Mouse (Mus musculus): Measurements from ENCODE around the gene Myh14.

DNA sequence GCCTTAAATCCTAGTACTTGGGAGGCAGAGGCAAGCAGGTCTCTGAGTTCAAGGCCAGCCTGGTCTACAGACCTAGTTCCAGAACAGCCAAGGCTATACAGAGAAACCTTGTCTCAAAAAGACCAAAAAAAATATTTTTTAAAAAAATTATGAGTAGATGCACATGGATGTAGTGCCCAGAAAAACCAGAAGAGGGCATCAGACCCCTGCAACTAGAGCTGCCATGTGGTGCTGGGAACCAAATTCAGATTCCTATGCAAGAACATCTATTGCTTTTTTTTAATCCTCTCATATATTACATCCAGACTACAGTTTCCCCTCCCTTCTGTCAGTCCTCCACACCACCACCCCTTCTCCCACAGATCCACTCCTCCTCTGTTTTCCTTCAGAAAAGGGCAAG lies 35.7 kb upstream of the Myh14 start:
- no peak for TF ChIP-seq POLR2A (IDR thresholded peaks at IDR 0.05; ENCODE audit: control insufficient read depth, extremely low read depth, insufficient read depth, low read length, poor library complexity)
- TF ChIP-seq CTCF (IDR thresholded peaks at IDR 0.05; ENCODE audit: borderline replicate concordance, control insufficient read depth, extremely low read depth, insufficient read depth, low read length, poor library complexity) = no peak

Data from thymus, adult 2 months (tissue).